In genomic region chr14:56313969-56314368, GRCm38 (mm10) we compare ENCODE assay signal across 12 mouse cellular contexts. TPM values are rescaled to one million over a fixed set of nuclear protein-coding genes. Genes with fewer than 3 reads are reported as not detected.
A peak's percentile ranks its signal among the peaks of the same experiment; 100 is the strongest.
DNase-seq lines count a peak whose midpoint lies in the region; ATAC-seq lines count a peak whose summit lies in the region.
"Had no signal": no experiment of that assay in that cellular context is flagged by ENCODE, and none has a peak within 500 bp of the region (broad histone marks: within the 10 kb centered on the region; RNA-seq: fewer than 3 reads in every experiment).

No protein-coding gene starts in this region.

- WGBS in forebrain, embryonic 15.5 days: 81% methylated on average over 9 of the region's 9 CpGs
- 88% methylated on average over 9 of the region's 9 CpGs for WGBS in midbrain, embryonic 15.5 days

- no peak overlapping the region for H3K4me3 ChIP-seq in forebrain, embryonic 15.5 days
- no peak overlapping the region for H3K4me3 ChIP-seq in midbrain, embryonic 15.5 days
- H3K4me3 ChIP-seq: hindbrain, embryonic 12.5 days had no signal

- ATAC-seq in cerebellum, adult (ENCODE audit: insufficient number of reproducible peaks, low FRiP score, low TSS enrichment): no peak
- no peak for ATAC-seq in forebrain, embryonic 15.5 days (replicated peaks)
- no peak for ATAC-seq in midbrain, embryonic 15.5 days (replicated peaks)
- ATAC-seq: forebrain, postnatal 0 days; Patski had no signal

- no peaks in the 10 kb centered on the region for H3K36me3 ChIP-seq in forebrain, embryonic 15.5 days
- H3K36me3 ChIP-seq in midbrain, embryonic 15.5 days (replicated peaks): no peaks in the 10 kb centered on the region
- H3K36me3 ChIP-seq: hindbrain, embryonic 12.5 days had no signal

- no peak overlapping the region for H3K27ac ChIP-seq in forebrain, embryonic 15.5 days (replicated peaks)
- no peak overlapping the region for H3K27ac ChIP-seq in midbrain, embryonic 15.5 days
- H3K27ac ChIP-seq: hindbrain, embryonic 12.5 days had no signal

- no peak overlapping the region for H3K4me2 ChIP-seq in forebrain, embryonic 15.5 days (replicated peaks)
- H3K4me2 ChIP-seq in midbrain, embryonic 15.5 days: no peak overlapping the region
- H3K4me2 ChIP-seq: hindbrain, embryonic 12.5 days; midbrain, embryonic 11.5 days had no signal

- H3K4me1 ChIP-seq in forebrain, embryonic 15.5 days: no peaks in the 10 kb centered on the region
- H3K4me1 ChIP-seq in midbrain, embryonic 15.5 days: no peaks in the 10 kb centered on the region
- H3K4me1 ChIP-seq: hindbrain, embryonic 12.5 days had no signal

- no peaks in the 10 kb centered on the region for H3K9me3 ChIP-seq in forebrain, embryonic 15.5 days
- H3K9me3 ChIP-seq in midbrain, embryonic 15.5 days: no peaks in the 10 kb centered on the region
- H3K9me3 ChIP-seq: hindbrain, embryonic 12.5 days had no signal

- H3K27me3 ChIP-seq in forebrain, embryonic 15.5 days: no peaks in the 10 kb centered on the region
- no peaks in the 10 kb centered on the region for H3K27me3 ChIP-seq in midbrain, embryonic 15.5 days (replicated peaks)
- H3K27me3 ChIP-seq: hindbrain, embryonic 12.5 days had no signal

- peak; percentile 20 for DNase-seq in cerebellum, adult 11 months
- peak; percentile 69 for DNase-seq in ovary, adult 18-20 months (ENCODE audit: low spot score)
- DNase-seq in ovary, postnatal 10 days (ENCODE audit: low spot score): no peak
- DNase-seq in kidney, adult 11 months: peak; percentile 26
- peak; percentile 41 for DNase-seq in testis, postnatal 14 days (ENCODE audit: low spot score)

- no peak overlapping the region for H3K9ac ChIP-seq in forebrain, embryonic 15.5 days (replicated peaks)
- H3K9ac ChIP-seq in midbrain, embryonic 15.5 days: no peak overlapping the region
- H3K9ac ChIP-seq: forebrain, postnatal 0 days; hindbrain, embryonic 12.5 days had no signal

RNA-seq across cellular contexts. Expression of gene Atp12a, which starts 50.9 kb away (rescaled TPM):
- 0.14 and 0.15 TPM in 2 replicates for polyA plus RNA-seq in forebrain, embryonic 15.5 days (2015; fragmentation: Nextera tagmentation; extraction: Ambion mirVana)
- polyA plus RNA-seq in midbrain, embryonic 15.5 days (2015; fragmentation: Nextera tagmentation; extraction: Ambion mirVana): 0.10 and 0.28 TPM in 2 replicates
- polyA plus RNA-seq: hindbrain, embryonic 12.5 days; Patski had no signal

RNA-seq across cellular contexts. Expression of gene Gzmb, which starts 51.9 kb away (rescaled TPM):
- not detected in 2 replicates for polyA plus RNA-seq in forebrain, embryonic 15.5 days (2015; fragmentation: Nextera tagmentation; extraction: Ambion mirVana)
- polyA plus RNA-seq in midbrain, embryonic 15.5 days (2015; fragmentation: Nextera tagmentation; extraction: Ambion mirVana): not detected in 2 replicates
- polyA plus RNA-seq: forebrain, postnatal 0 days; midbrain, embryonic 11.5 days had no signal
